ENCODE assay signal across 21 mouse cellular contexts in the genomic region with DNA sequence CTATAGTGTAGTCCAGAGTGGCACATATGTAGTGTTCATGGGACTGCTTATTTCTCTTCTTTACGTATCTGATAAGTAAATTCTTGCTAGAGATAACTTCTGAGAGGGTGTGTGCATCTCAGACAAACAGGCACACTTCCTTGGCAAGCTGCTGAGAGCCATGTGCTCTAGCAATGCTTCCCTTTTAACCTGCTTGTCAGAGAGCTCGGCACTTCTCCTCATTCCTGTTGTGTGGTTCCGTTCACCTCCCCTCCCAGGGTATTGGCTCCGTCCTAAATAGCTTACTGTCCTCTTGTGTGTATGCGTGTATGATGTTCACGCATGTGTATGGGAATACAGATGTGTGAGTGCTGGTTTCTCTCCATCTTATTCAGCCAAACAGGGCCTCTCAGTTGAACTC. TPM values are rescaled to one million over a fixed set of nuclear protein-coding genes. Genes with fewer than 3 reads are reported as not detected.
DNase-seq lines count a peak whose midpoint lies in the region; ATAC-seq and TF ChIP-seq lines count a peak whose summit lies in the region.
"Had no signal": no experiment of that assay in that cellular context is flagged by ENCODE, and none has a peak within 500 bp of the region (broad histone marks: within the 10 kb centered on the region; RNA-seq: fewer than 3 reads in every experiment).

No protein-coding gene starts in this region.

- no peak overlapping the region for H3K4me3 ChIP-seq in MEL (ENCODE audit: control insufficient read depth in 1 of 2, insufficient read depth in 1 of 2, low read depth in 2 of 2, low read length in 2 of 2)
- H3K4me3 ChIP-seq in forebrain, embryonic 12.5 days (replicated peaks), result no peak overlapping the region

- H3K36me3 ChIP-seq in MEL (ENCODE audit: control insufficient read depth in 1 of 2, insufficient read depth in 2 of 2, low read length in 2 of 2), result peaks cover 0 to 26% of the 10 kb centered on the region in 2 experiments; a peak in 2 of 4 replicates
- H3K36me3 ChIP-seq in forebrain, embryonic 12.5 days (replicated peaks), result no peaks in the 10 kb centered on the region
- H3K36me3 ChIP-seq: G1E had no signal

- H3K4me2 ChIP-seq in forebrain, embryonic 12.5 days, result no peak overlapping the region

- H3K4me1 ChIP-seq in MEL (ENCODE audit: control insufficient read depth in 1 of 2, insufficient read depth in 2 of 2, low read length in 2 of 2), result peaks cover 15 to 29% of the 10 kb centered on the region in 2 experiments
- H3K4me1 ChIP-seq in forebrain, embryonic 12.5 days, result peaks cover 12% of the 10 kb centered on the region

- H3K27me3 ChIP-seq in MEL (ENCODE audit: control insufficient read depth in 1 of 2, insufficient read depth in 2 of 2, low read length in 2 of 2), result no peaks in the 10 kb centered on the region
- H3K27me3 ChIP-seq in forebrain, embryonic 12.5 days, result peaks cover 85% of the 10 kb centered on the region
- H3K27me3 ChIP-seq: CH12.LX, Patski had no signal

- no peaks in the 10 kb centered on the region for H3K79me2 ChIP-seq in MEL (ENCODE audit: control insufficient read depth, insufficient read depth, low read length, poor library complexity)

- TF ChIP-seq CTCF in MEL (IDR thresholded peaks at IDR 0.05 in 2 of 3, conservative IDR thresholded peaks at IDR 0.05 in 1 of 3; ENCODE audit: control insufficient read depth in 1 of 3, insufficient read depth in 1 of 3, low read depth in 2 of 3, low read length in 3 of 3, poor library complexity in 1 of 3, severe bottlenecking in 1 of 3), result no peak

- peak; percentile 42 for DNase-seq in heart, adult 11 months
- DNase-seq in heart, postnatal 25 days (ENCODE audit: low spot score), result no peak
- DNase-seq in MEL (ENCODE audit: low read depth, low spot score), result no peak
- DNase-seq: adrenal gland, adult 2 months; adrenal gland, adult 8-10 months; adrenal gland, postnatal 10 days; adrenal gland, postnatal 14 days; adrenal gland, postnatal 25 days; adrenal gland, postnatal 36 days; B cell, adult 2 months; cerebellum, adult 11 months; cerebellum, adult 11-12 months; cerebellum, adult 18-20 months; cerebellum, adult 2 months had no signal

- no peak for TF ChIP-seq RAD21 in MEL (IDR thresholded peaks at IDR 0.05; ENCODE audit: low read depth, low read length)

- no peak for TF ChIP-seq EP300 in MEL (IDR thresholded peaks at IDR 0.05; ENCODE audit: low read depth in 1 of 2, low read length in 2 of 2)

- no peak for TF ChIP-seq POLR2A in MEL (IDR thresholded peaks at IDR 0.05; ENCODE audit: control insufficient read depth in 1 of 2, insufficient read depth in 1 of 2, low read depth in 1 of 2, low read length in 2 of 2, poor library complexity in 1 of 2)

- no peak overlapping the region for H3K27ac ChIP-seq in MEL (ENCODE audit: control insufficient read depth, low read depth, low read length)
- no peak overlapping the region for H3K27ac ChIP-seq in forebrain, embryonic 12.5 days

- 81% methylated on average over 6 of the region's 6 CpGs for WGBS in forebrain, embryonic 12.5 days

- ATAC-seq in forebrain, embryonic 12.5 days (ENCODE audit: low FRiP score), result no peak
- ATAC-seq: activated CD4-positive, CD25-positive, alpha-beta regulatory T cell, adult 4 months; CD4-positive, CD25-positive, alpha-beta regulatory T cell, adult 4 months; Patski had no signal

- intact Hi-C loops in heart, postnatal 25 days (cut with DNase I), result loop anchor here (5.0 kb wide), 1 partner anchor 184 kb away; no protein-coding TSS in a partner anchor

- H3K9ac ChIP-seq in MEL (ENCODE audit: control insufficient read depth, low read depth, low read length, poor library complexity, severe bottlenecking), result no peak overlapping the region
- H3K9ac ChIP-seq in forebrain, embryonic 12.5 days, result no peak overlapping the region

- no peaks in the 10 kb centered on the region for H3K9me3 ChIP-seq in MEL (replicated peaks; ENCODE audit: insufficient read depth, low read length)
- no peaks in the 10 kb centered on the region for H3K9me3 ChIP-seq in forebrain, embryonic 12.5 days
- H3K9me3 ChIP-seq: G1E had no signal

TF ChIP-seq in MEL, 35 proteins besides CTCF, POLR2A, EP300 and RAD21:
- TF ChIP-seq ZMIZ1 (IDR thresholded peaks at IDR 0.05; ENCODE audit: low read depth, low read length) (no peak), KAT2A (conservative IDR thresholded peaks at IDR 0.05; ENCODE audit: low read depth, low read length) (no peak), POLR2AphosphoS2 (IDR thresholded peaks at IDR 0.05; ENCODE audit: low read length) (no peak), MAZ (IDR thresholded peaks at IDR 0.05; ENCODE audit: low read depth, low read length) (no peak), RCOR1 (IDR thresholded peaks at IDR 0.05; ENCODE audit: low read depth, low read length) (no peak), TCF12 (IDR thresholded peaks at IDR 0.05; ENCODE audit: low read depth, low read length) (0 out of 2 replicates have a peak, but pooled peaks have one; percentile 10), GATA1 (IDR thresholded peaks at IDR 0.05; ENCODE audit: low read depth, low read length) (no peak), MXI1 (IDR thresholded peaks at IDR 0.05; ENCODE audit: low read depth, low read length) (peak; percentile 69), MAX (IDR thresholded peaks at IDR 0.05; ENCODE audit: low read length) (peak; percentile 57), USF1 (IDR thresholded peaks at IDR 0.05; ENCODE audit: low read depth, low read length) (peak; percentile 9; the same call in 1 of the 2 replicates), NELFE (IDR thresholded peaks at IDR 0.05; ENCODE audit: low read depth, low read length) (no peak), MYC (IDR thresholded peaks at IDR 0.05; ENCODE audit: low read depth, low read length) (peak; percentile 40; the same call in 1 of the 2 replicates)

RNA-seq across cellular contexts. Expression of a gene that starts 23.9 kb away (rescaled TPM):
- 1 to 10 TPM; 2.4 to 3.9 TPM for total RNA-seq in heart, postnatal 25 days (2021)
- 1.8 and 2.4 TPM in 2 replicates for total RNA-seq in MEL (2012; rRNA removed)
- 1 to 10 TPM in 1 of 2 experiments, not detected in 1; 1.8 TPM for polyA plus RNA-seq in MEL (2012; ENCODE audit: insufficient read depth in 1 of 2, insufficient read length in 2 of 2, low read depth in 1 of 2, low replicate concordance in 2 of 2, missing spikeins in 1 of 2)
- 1.6 and 2.2 TPM in 2 replicates for polyA plus RNA-seq in forebrain, embryonic 12.5 days (2016; fragmentation: Nextera tagmentation; extraction: Ambion mirVana)

RNA-seq across cellular contexts. Expression of a gene that starts 33.1 kb away (rescaled TPM):
- 1 to 10 TPM; 2.0 to 2.2 TPM for total RNA-seq in heart, postnatal 25 days (2021)
- total RNA-seq in MEL (2012; rRNA removed), result 1.4 and 1.7 TPM in 2 replicates
- polyA plus RNA-seq in MEL (2012; ENCODE audit: insufficient read depth in 1 of 2, insufficient read length in 2 of 2, low read depth in 1 of 2, low replicate concordance in 2 of 2, missing spikeins in 1 of 2), result 1 to 10 TPM in 1 of 2 experiments, not detected in 1; 3.0 TPM
- 3.8 and 4.2 TPM in 2 replicates for polyA plus RNA-seq in forebrain, embryonic 12.5 days (2016; fragmentation: Nextera tagmentation; extraction: Ambion mirVana)
- total RNA-seq: ES-E14 had no signal
